Mouse (Mus musculus) gastrocnemius, adult 8-10 months (tissue): ENCODE measurements at regions not wholly inside any gene's neighbourhood (a gene's known extent, or its start where the extent isn't known, plus 50 kb on each side); places are given as distances from the start of the nearest gene placed in this dataset.

Experiments used
- DNase-seq, 2 experiments: peaks; one replicate each; pipeline ENCODE4 v3.0.0; 2022; ENCODE audit warnings: low spot score in 2 of 2

- DNase-seq, result no peak
These were observed 283.9 kb downstream of the 1810013L24Rik start for GRCm38 (mm10) chr16:9113801-9114200.

DNA sequence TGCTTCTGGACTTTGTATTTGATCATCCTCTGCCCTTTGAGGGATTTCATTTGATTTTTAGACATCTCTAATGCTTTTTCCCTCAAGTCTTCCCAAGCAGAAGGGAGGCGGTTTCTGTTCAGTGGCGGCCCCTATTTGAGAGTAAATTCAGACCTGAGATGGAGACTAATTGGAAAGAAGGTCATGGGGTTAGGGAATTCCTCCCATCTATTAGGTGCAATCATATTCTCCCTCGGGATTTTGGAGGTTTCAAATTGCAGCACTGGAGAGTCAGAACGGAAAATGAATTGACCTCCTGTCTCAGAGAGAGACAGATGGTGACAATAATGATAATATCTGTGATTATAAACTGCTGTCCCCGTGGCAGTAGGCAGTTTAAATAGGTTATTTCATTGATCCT, 285.6 kb downstream of the 1810013L24Rik start:
- no peak for DNase-seq

DNA sequence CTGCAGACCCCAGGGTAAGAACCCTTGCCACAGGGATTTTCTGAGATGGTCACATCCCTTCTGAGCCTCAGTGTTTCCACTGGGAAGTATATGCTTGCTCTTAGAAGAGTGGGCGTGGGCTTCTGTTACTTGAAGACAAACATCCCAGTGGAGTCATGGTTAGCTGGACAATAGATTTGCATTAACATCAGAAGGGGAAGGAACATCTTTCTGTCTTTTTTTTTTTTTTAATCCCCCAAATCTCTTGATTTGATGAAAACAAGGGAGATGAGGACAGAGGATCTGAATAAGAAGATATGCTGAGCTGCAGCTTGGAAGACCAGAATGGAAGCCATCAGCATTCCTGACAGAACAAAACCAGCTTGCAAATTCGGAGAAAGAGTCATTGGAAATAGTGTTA, 291.7 kb downstream of the 1810013L24Rik start:
- DNase-seq, result no peak

GRCm38 (mm10) chr16:9132113-9132512, 302.2 kb downstream of the 1810013L24Rik start:
- no peak for DNase-seq

DNA sequence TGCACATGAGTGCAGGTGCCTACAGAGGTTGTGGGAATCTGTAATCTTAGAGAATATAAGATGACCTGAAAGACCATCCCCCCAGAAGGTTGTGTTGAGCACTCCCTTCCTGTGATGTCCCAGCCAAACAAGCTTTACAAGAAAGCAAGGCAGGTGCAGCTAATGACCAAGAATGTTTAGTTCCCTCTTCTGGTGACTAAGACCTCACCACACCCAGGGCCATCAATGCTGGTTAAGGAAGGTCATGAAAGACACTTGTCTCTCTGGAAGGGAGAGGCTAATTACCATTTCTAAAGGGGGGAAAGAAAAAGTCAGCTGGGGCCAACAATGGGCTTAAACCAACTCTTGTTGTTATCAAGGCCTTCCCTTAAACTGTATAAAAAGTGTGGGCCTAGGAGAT, 302.9 kb downstream of the 1810013L24Rik start:
- no peak for DNase-seq

DNA sequence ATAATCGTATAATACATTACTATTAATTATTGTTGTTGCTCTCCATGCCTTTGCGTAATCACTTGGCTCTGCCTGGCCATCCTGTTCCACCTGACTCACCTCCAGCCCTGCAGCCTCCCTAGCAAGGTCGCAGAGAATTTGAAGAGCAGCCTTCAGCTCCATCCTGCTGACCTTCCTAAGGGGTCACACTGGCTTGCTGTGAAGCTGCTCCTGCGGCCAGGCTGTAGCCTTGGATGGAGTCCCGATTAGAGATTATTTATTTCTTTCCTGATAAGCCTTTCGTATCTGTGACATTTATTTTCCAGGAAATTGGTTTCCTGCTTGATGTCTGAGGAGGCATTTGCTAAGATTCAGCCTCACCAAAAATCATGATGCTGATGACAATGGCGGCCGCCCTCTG, 305.5 kb downstream of the 1810013L24Rik start:
- DNase-seq, result no peak

DNA sequence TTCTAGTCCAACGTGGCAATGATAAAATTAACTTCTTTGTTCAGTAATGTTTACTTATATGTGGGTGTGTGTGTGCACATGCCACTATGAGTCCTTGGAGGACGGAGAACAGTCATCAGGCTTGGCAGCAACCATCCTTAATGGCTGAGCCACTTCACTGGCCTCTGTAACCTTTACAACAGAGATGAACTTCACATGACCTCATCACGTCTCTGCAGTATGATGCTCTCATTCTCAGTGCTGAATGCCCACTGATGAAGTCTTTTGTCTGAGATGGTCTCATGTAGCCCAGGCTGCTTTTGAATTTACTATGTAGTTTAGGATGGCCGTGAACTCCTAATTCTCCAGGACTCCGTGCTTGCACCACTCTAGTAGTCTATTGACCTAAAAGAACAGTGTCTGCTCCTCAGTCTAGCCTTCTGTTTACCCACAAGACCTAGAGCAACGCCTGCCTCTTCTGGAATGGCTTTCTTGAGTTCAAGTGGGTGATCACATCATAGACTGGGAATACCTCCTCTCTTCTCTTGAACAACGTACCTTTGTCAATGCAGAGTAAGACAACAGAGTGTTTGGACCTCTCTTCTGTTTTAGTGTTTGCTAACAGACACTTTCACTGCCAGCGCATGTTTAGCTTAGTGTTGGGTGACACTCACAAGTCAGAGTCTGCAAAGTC, 308.8 kb downstream of the 1810013L24Rik start:
- no peak for DNase-seq

DNA sequence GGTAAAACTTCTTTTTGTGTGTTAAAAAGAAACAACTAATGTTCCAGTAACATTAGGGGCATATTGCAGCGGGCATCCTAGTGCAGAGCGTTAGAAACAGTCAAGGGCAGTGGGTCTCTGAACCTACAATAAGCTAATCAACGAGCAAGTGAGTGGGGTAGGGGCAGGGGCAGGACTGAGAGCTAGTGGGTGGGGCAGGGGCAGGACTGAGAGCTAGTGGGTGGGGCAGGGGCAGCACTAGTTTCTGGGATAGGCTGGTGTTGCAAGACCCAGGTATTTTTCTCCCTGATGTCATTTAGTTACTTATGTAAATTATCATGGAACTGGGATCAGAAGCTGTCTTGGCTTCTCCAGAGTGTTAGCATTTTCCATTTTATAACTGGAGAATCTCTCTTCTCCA, 309.5 kb downstream of the 1810013L24Rik start:
- DNase-seq, result no peak

GRCm38 (mm10) chr16:9149209-9150135, 319.6 kb downstream of the 1810013L24Rik start:
- DNase-seq, result no peak

DNA sequence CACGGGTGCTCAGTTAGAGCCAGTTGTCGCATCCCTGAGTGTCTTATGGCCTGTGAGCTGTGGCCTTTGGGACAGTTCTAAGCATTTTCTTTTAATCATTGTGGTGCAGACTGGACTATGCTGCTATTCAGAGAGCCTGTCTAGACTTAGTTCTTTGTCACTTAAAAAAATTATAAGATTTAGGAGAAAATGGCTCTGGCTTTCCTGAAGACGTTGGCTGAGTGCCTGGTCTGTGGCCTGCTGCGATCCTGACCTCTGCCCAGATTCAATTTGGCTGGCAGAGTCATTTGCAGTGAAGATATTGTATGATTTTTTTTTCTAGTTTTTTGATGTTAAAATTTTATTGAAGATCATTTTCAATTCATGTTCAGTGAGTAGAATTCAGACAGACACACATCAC, 322.0 kb downstream of the 1810013L24Rik start:
- DNase-seq, result no peak

GRCm38 (mm10) chr16:9153501-9153900, 323.6 kb downstream of the 1810013L24Rik start:
- DNase-seq, result no peak

- DNase-seq, result no peak
These were observed 335.9 kb downstream of the 1810013L24Rik start for GRCm38 (mm10) chr16:9165763-9166310.

DNA sequence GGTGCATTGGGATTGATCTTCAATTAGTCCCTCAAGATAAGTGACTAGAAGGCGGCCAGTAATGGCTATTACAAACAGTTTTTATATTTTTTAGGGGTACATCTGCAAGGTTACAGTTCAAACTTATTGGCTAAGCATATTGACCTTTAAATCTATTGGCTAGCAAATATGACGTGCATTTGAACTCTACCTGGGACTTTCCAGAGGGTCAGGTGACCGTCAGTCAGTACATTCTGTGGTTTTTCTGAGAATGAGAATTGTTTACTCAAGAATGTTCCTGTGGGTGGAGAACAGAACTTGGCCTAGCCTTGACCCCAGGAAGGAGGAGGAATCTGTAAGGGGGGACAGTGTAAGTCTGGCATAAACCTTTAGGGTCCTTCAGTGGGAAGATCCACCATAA, 346.5 kb downstream of the 1810013L24Rik start:
- no peak for DNase-seq

DNA sequence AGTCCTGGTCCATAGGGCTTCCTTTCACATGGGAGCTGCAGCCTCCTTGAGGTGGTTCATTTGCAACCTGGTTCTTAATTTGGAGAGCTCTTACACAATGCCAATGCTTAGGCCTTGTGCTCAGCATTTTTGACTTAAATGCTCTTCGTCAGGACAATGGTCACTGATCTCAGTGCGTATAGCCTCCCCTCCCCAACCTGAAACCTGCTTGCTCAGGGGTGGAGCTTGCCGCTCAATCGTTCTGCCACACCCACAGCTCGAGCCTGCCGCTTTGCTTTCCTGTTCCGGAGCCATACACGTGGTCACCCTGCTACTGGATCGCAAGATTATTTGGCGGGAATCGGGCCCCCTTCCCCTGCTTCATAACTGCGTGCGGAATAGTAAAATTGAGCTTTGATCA, 365.9 kb downstream of the 1810013L24Rik start:
- no peak for DNase-seq

GRCm38 (mm10) chr16:9198903-9199532, 369.1 kb downstream of the 1810013L24Rik start:
- DNase-seq, result no peak

- DNase-seq, result no peak
These were observed 378.7 kb downstream of the 1810013L24Rik start for GRCm38 (mm10) chr16:9208602-9209001.

- DNase-seq, result no peak
These were observed 381.6 kb downstream of the 1810013L24Rik start for GRCm38 (mm10) chr16:9211485-9211884.

DNA sequence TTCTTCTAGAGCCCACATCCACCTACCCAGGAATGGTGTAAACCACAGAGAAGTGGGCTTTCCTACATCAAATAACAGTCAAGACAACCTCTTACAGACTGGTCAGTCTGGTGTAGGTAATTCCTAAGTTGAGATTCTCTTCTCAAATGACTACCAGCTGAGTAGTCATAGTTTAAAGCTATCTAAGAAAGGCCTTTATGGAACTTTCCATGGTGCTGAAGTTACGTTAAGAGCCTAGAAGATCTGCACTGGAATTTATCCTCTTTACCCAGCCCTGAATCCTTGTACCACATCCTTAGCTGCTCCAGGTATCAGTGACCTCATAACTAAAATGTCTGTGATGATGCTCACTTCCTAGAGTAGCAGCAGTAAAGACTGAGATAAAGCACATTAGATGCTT, 385.2 kb downstream of the 1810013L24Rik start:
- no peak for DNase-seq

DNA sequence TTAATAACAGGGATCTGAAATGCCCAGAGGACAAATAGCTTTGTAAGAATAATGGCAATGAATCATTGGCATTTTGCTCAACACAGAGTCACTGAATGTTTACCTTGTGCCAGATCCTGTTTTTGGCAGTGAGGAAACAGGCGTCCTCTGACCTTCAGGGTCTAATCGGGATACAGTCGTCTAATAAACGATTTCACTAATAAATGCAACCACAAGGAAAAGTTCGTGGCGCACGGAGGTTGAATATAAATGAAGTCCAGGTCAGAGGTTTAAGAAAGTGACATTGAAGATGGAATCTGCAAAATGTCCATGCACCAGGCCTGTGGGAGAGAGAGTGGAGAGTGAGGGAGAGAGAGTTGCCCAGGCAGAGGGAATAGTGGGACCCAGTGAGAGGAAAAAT, 387.5 kb downstream of the 1810013L24Rik start:
- no peak for DNase-seq

DNA sequence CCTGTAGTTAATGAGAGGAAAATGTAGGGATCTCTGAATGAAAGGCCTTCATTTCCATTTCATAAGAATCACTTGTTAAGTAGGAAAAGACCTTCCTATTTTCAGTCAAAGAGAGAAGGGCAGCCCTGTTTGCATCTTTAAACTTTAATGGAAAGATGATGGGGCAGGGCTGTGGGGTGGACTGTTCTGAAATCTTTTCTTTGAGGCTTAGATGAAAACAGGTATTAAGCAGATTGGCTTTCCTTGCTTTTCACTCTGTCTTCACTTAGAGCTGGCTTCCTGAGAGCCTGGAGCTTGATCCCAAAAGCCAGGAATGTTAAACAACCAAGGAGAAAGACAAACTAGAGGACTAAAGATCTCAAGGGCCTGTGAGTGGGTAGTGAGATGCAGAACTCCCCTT, 400.3 kb downstream of the 1810013L24Rik start:
- no peak for DNase-seq

GRCm38 (mm10) chr16:9242099-9242498, 412.2 kb downstream of the 1810013L24Rik start:
- no peak for DNase-seq

- DNase-seq, result no peak
These were observed 417.3 kb downstream of the 1810013L24Rik start for GRCm38 (mm10) chr16:9247198-9247597.
